Mouse (Mus musculus) midbrain, embryonic 12.5 days (tissue): ENCODE results near the gene Iqcb1. TPM values are rescaled to one million over a fixed set of nuclear protein-coding genes. Genes with fewer than 3 reads are reported as not detected.

ENCODE experiments used
- ATAC-seq: fragments of 200-750 bp; cut with Nextera tagmentation; 2 replicates; pipeline ENCODE4 v1.8.0; 2017; ENCODE audit warnings: low read depth, moderate TSS enrichment, moderate library complexity; ENCODE audit not compliant: low FRiP score
- H3K27ac ChIP-seq: fragments of 300-500 bp; sonication (generic); replicated peaks from 2 replicates; pipeline ENCODE4 v1.5.1; 2016; ENCODE audit warnings: mild to moderate bottlenecking
- H3K27me3 ChIP-seq: fragments of 300-500 bp; sonication (generic); 2 replicates; pipeline ENCODE4 v1.6.1; 2016; ENCODE audit warnings: mild to moderate bottlenecking
- H3K36me3 ChIP-seq: fragments of 300-500 bp; sonication (generic); 2 replicates; pipeline ENCODE4 v1.6.1; 2016
- H3K4me1 ChIP-seq: fragments of 300-500 bp; sonication (generic); 2 replicates; pipeline ENCODE4 v1.6.1; 2016
- H3K4me2 ChIP-seq: fragments of 300-500 bp; sonication (generic); replicated peaks from 2 replicates; pipeline ENCODE4 v1.6.1; 2016; ENCODE audit warnings: mild to moderate bottlenecking, moderate library complexity
- H3K4me3 ChIP-seq: fragments of 300-500 bp; sonication (generic); 2 replicates; pipeline ENCODE4 v1.5.1; 2016; ENCODE audit warnings: mild to moderate bottlenecking
- H3K9ac ChIP-seq: fragments of 300-500 bp; sonication (generic); replicated peaks from 2 replicates; pipeline ENCODE4 v1.6.1; 2016; ENCODE audit warnings: mild to moderate bottlenecking, moderate library complexity
- H3K9me3 ChIP-seq: fragments of 300-500 bp; sonication (generic); 2 replicates; pipeline ENCODE4 v1.6.1; 2016; ENCODE audit warnings: mild to moderate bottlenecking
- WGBS: fragments of 180-500 bp; shearing (Covaris S2); methylation state at CpG from one replicate; pipeline ENCODE4 v1.1.7; 2016; 5-methylcytosine and 5-hydroxymethylcytosine counted together
- polyA plus RNA-seq: library from polyadenylated mRNA; unstranded; fragments of >200 nt; fragmentation: Nextera tagmentation; extraction: Ambion mirVana; gene quantifications from 2 replicates; pipeline ENCODE4 v1.2.1, GENCODE M21; 2016

The Iqcb1 gene
- polyA plus RNA-seq, 1 experiment from 2014 or later = 69.7 TPM

DNA sequence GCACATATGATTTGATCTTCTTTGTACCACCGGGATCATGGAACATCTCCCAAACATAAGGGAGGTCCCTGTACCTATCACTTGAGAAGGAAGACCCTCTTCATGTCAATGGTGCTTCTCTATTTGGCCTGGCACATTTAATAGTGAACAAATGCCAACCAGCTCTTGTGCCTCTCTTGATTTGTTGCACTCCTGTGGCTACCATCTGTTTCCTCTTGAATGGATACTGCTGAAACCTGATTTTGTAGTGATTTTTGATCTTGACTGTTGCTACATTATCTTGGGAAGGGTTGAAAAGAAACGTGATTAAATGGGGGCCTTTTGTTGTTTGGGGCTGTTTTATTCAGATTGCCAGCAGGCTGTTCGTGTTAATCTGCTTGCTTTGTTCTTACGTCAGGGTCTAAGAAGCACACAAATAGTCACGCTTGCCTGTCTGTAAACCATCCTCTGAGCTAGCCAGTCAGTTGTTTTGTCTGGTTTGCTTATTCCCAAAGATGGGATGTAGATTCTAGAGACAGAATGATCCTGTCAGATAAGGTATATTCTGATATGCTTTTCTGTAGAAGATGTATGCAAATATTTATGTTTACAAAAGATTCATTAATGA, 54.7 kb downstream of the Iqcb1 start:
- peak; percentile 61 for ATAC-seq

GRCm38 (mm10) chr16:36884881-36885280, 56.7 kb downstream of the Iqcb1 start:
- no peak overlapping the region for H3K4me3 ChIP-seq
- H3K4me1 ChIP-seq = peaks cover 10% of the 10 kb centered on the region
- ATAC-seq = no peak
- no peak overlapping the region for H3K27ac ChIP-seq
- no peak overlapping the region for H3K4me2 ChIP-seq
- H3K36me3 ChIP-seq = peaks cover 19% of the 10 kb centered on the region
- H3K9ac ChIP-seq = no peak overlapping the region
- no peaks in the 10 kb centered on the region for H3K9me3 ChIP-seq
- no peaks in the 10 kb centered on the region for H3K27me3 ChIP-seq
- 83% methylated on average over 4 of the region's 4 CpGs for WGBS

More for the DNA sequence above, 54.7 kb downstream of the Iqcb1 start:
- Histone ChIP-seq H3K27me3 (no peaks in the 10 kb centered on the region), H3K9me3 (no peaks in the 10 kb centered on the region), H3K4me3 (no peak overlapping the region), H3K4me1 (peaks cover 16% of the 10 kb centered on the region), H3K36me3 (peaks cover 14% of the 10 kb centered on the region), H3K4me2 (no peak overlapping the region), H3K27ac (peak overlapping the region; percentile 71), H3K9ac (no peak overlapping the region)
- WGBS = 26% methylated on average over 5 of the region's 5 CpGs

DNA sequence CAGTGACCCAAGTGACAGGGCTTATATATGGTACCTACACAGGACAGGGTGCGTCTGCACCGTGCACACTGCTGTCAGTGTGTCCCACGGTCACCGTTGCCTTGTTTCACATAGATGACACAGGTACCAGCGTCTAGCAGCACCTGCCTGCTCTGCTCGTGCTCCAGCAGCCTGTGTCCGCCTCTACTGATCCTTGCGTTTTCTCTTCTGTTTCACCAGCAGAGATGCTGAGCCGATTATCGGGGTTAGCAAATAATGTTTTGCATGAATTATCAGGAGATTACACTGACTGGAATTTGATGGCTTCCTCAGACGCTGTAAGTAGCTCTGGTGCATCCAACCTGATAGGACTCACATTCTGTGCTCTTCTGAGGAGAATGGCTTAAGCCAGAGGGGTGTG, 57.7 kb downstream of the Iqcb1 start:
- H3K4me1 ChIP-seq = peaks cover 9% of the 10 kb centered on the region
- H3K36me3 ChIP-seq = peaks cover 26% of the 10 kb centered on the region
- no peaks in the 10 kb centered on the region for H3K27me3 ChIP-seq
- no peak overlapping the region for H3K9ac ChIP-seq
- H3K27ac ChIP-seq = no peak overlapping the region
- H3K4me3 ChIP-seq = no peak overlapping the region
- H3K9me3 ChIP-seq = no peaks in the 10 kb centered on the region
- WGBS = 84% methylated on average over 11 of the region's 11 CpGs
- H3K4me2 ChIP-seq = no peak overlapping the region
- no peak for ATAC-seq

GRCm38 (mm10) chr16:36887546-36887945, 59.4 kb downstream of the Iqcb1 start:
- H3K4me1 ChIP-seq = peaks cover 8% of the 10 kb centered on the region
- H3K4me3 ChIP-seq = no peak overlapping the region
- H3K9ac ChIP-seq = no peak overlapping the region
- no peak for ATAC-seq
- H3K9me3 ChIP-seq = no peaks in the 10 kb centered on the region
- no peak overlapping the region for H3K4me2 ChIP-seq
- no peak overlapping the region for H3K27ac ChIP-seq
- H3K27me3 ChIP-seq = no peaks in the 10 kb centered on the region
- H3K36me3 ChIP-seq = peaks cover 38% of the 10 kb centered on the region
- WGBS = 87% methylated on average over 5 of the region's 5 CpGs

DNA sequence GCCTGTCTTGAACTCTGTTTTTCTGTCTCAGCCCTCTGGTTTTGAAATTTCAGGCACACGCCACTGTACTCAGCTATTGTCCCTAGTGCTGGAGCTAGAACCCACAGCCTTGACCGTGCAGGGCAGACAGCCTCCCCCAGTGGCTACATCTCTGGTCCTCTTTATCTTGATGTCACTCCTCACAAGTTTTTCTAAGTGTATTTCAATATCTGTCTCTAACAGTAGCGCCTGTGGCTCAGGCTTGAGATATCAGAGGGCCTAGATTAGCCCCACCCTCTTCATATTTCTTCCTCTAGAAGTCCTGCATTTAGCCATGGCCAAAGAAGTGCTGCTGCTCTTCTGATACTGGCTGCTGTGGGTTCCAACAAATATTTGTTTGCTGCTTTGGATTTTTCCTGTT, 62.4 kb downstream of the Iqcb1 start:
- Histone ChIP-seq H3K36me3 (peaks cover 59% of the 10 kb centered on the region), H3K9ac (no peak overlapping the region), H3K9me3 (no peaks in the 10 kb centered on the region), H3K27me3 (no peaks in the 10 kb centered on the region), H3K4me1 (no peaks in the 10 kb centered on the region), H3K4me2 (no peak overlapping the region), H3K4me3 (no peak overlapping the region), H3K27ac (no peak overlapping the region)
- WGBS = 99% methylated on average over 3 of the region's 3 CpGs
- no peak for ATAC-seq

GRCm38 (mm10) chr16:36891415-36891814, 63.2 kb downstream of the Iqcb1 start:
- no peaks in the 10 kb centered on the region for H3K27me3 ChIP-seq
- ATAC-seq = no peak
- H3K9ac ChIP-seq = no peak overlapping the region
- peaks cover 60% of the 10 kb centered on the region for H3K36me3 ChIP-seq
- no peak overlapping the region for H3K4me3 ChIP-seq
- H3K9me3 ChIP-seq = no peaks in the 10 kb centered on the region
- no peak overlapping the region for H3K27ac ChIP-seq
- H3K4me2 ChIP-seq = no peak overlapping the region
- WGBS = 98% methylated on average over 4 of the region's 4 CpGs
- no peaks in the 10 kb centered on the region for H3K4me1 ChIP-seq

DNA sequence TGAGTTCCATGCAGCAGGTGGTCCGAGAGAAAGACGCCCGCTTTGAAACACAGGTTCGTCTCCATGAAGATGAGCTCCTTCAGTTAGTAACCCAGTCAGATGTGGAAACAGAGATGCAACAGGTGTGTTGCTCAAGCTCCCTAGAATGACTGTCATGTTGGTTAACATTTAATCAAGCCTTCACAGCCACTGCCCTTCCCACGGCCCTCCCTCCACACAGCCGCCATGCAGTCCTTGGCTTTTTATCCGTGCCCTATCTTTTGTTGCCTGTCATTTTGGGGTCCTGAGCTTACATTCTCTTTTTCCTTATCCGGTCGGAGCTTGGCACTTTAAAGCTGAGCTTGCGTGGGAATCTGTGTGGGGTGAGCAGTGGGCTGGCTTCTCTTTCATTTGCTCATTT, 65.1 kb downstream of the Iqcb1 start:
- Histone ChIP-seq H3K4me2 (no peak overlapping the region), H3K27me3 (no peaks in the 10 kb centered on the region), H3K4me3 (no peak overlapping the region), H3K4me1 (no peaks in the 10 kb centered on the region), H3K27ac (no peak overlapping the region), H3K9ac (no peak overlapping the region), H3K36me3 (peaks cover 67% of the 10 kb centered on the region), H3K9me3 (no peaks in the 10 kb centered on the region)
- 90% methylated on average over 10 of the region's 10 CpGs for WGBS
- no peak for ATAC-seq

DNA sequence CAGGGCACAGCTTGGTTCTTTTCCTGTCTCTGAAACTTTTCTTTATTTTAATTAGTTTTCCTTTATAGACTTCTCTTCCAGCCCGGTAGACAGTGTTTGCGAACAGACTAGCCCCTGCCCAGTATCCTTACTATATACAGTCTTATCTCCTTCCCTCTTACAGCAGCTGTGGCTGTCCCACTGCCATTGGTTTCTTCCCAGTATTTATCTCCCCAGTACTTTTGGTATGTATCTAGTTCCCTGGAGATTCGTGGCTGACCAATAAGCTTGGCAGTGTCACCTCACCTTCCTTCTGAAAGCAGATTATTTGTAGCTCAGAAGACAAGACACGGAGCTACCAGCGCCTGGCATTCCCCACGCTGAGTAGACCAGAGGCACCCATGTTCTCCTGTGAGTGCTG, 68.5 kb downstream of the Iqcb1 start:
- no peak for ATAC-seq
- Histone ChIP-seq H3K4me1 (no peaks in the 10 kb centered on the region), H3K27ac (no peak overlapping the region), H3K4me2 (no peak overlapping the region), H3K36me3 (peaks cover 69% of the 10 kb centered on the region), H3K27me3 (no peaks in the 10 kb centered on the region), H3K9ac (no peak overlapping the region), H3K4me3 (no peak overlapping the region), H3K9me3 (no peaks in the 10 kb centered on the region)
- 93% methylated on average over 6 of the region's 6 CpGs for WGBS

DNA sequence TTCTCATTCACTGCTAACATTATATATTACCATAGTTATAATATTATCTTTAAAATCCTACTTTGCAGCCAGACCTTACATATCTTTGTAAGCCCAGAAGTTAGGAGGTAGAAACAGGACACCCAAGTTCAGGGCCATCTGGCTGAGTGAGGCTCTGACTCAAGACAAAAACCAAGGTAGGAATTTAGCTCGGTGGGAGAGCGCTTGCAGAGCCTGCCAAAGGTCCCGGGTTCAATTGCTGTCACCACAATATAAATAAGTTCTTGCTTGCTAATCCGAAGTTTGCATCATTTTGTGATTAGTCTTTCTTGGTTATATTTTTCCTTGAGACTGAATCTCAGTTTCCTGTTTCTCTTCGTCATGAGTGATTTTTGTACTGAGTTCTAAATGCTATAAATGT, 75.0 kb downstream of the Iqcb1 start:
- no peak for ATAC-seq
- Histone ChIP-seq H3K4me3 (no peak overlapping the region), H3K27ac (no peak overlapping the region), H3K4me1 (no peaks in the 10 kb centered on the region), H3K9me3 (no peaks in the 10 kb centered on the region), H3K27me3 (no peaks in the 10 kb centered on the region), H3K9ac (no peak overlapping the region), H3K4me2 (no peak overlapping the region), H3K36me3 (peaks cover 53% of the 10 kb centered on the region)
- 89% methylated on average over 5 of the region's 5 CpGs for WGBS

GRCm38 (mm10) chr16:36911909-36912308, 83.7 kb downstream of the Iqcb1 start:
- no peak for ATAC-seq
- H3K4me2 ChIP-seq = no peak overlapping the region
- H3K27ac ChIP-seq = no peak overlapping the region
- H3K9ac ChIP-seq = no peak overlapping the region
- H3K27me3 ChIP-seq = no peaks in the 10 kb centered on the region
- H3K4me3 ChIP-seq = no peak overlapping the region
- H3K4me1 ChIP-seq = no peaks in the 10 kb centered on the region
- WGBS = 92% methylated on average over 10 of the region's 10 CpGs
- H3K9me3 ChIP-seq = no peaks in the 10 kb centered on the region
- H3K36me3 ChIP-seq = peaks cover 75% of the 10 kb centered on the region

GRCm38 (mm10) chr16:36912311-36912710, 84.1 kb downstream of the Iqcb1 start:
- no peak for ATAC-seq
- H3K27ac ChIP-seq = no peak overlapping the region
- WGBS = 93% methylated on average over 13 of the region's 13 CpGs
- H3K36me3 ChIP-seq = peaks cover 77% of the 10 kb centered on the region
- no peak overlapping the region for H3K4me2 ChIP-seq
- H3K4me1 ChIP-seq = no peaks in the 10 kb centered on the region
- H3K27me3 ChIP-seq = no peaks in the 10 kb centered on the region
- H3K9ac ChIP-seq = no peak overlapping the region
- no peaks in the 10 kb centered on the region for H3K9me3 ChIP-seq
- no peak overlapping the region for H3K4me3 ChIP-seq

DNA sequence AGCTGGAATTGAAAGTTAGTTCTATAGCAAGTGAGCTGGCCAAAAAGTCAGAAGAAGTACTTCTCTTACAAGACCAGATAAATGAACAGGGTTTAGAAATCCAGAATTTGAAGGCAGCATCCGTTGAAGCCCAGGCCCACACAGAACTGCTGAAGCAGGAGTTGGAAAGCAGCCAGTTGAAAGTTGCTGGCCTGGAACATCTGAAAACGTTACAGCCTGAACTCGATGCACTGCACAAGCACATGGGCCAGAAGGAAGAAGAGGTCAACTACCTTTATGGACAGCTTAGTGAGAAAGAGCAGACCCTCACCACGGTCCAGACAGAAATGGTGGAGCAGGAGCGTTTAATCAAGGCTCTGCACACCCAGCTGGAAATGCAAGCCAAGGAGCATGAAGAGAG, 86.0 kb downstream of the Iqcb1 start:
- ATAC-seq = no peak
- no peak overlapping the region for H3K27ac ChIP-seq
- no peak overlapping the region for H3K4me3 ChIP-seq
- peaks cover 81% of the 10 kb centered on the region for H3K36me3 ChIP-seq
- H3K9me3 ChIP-seq = no peaks in the 10 kb centered on the region
- H3K9ac ChIP-seq = no peak overlapping the region
- WGBS = 92% methylated on average over 5 of the region's 5 CpGs
- H3K4me2 ChIP-seq = no peak overlapping the region
- no peaks in the 10 kb centered on the region for H3K27me3 ChIP-seq
- no peaks in the 10 kb centered on the region for H3K4me1 ChIP-seq

DNA sequence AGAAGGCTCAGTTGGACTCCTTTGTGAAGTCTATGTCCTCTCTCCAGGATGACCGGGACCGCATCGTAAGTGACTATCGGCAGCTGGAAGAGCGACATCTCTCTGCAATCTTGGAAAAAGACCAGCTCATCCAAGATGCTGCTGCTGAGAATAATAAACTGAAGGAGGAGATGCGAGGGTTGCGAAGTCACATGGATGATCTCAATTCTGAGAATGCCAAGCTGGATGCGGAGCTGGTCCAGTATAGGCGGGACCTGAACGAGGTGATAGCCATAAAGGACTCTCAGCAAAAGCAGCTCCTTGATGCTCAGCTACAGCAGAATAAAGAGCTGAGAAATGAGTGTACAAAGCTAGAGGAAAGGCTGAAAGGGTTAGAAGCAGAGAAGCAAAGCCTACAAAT, 90.3 kb downstream of the Iqcb1 start:
- no peak for ATAC-seq
- Histone ChIP-seq H3K4me1 (no peaks in the 10 kb centered on the region), H3K9me3 (no peaks in the 10 kb centered on the region), H3K27me3 (no peaks in the 10 kb centered on the region), H3K4me2 (no peak overlapping the region), H3K4me3 (no peak overlapping the region), H3K36me3 (peaks cover 68% of the 10 kb centered on the region), H3K27ac (no peak overlapping the region), H3K9ac (no peak overlapping the region)
- 89% methylated on average over 10 of the region's 10 CpGs for WGBS
